Mouse (Mus musculus) spleen, postnatal 36 days (tissue): ENCODE measurements around the gene Ccdc180.
A peak's percentile ranks its signal among the peaks of the same experiment; 100 is the strongest.

Experiments used
- DNase-seq, 2 experiments: peaks; one replicate each; pipeline ENCODE4 v3.0.0; 2022; ENCODE audit warnings: low spot score in 2 of 2, mixed read lengths in 1 of 2

Ccdc180 gene

GRCm38 (mm10) chr4:45890066-45890761 is at the start of gene Ccdc180:
TSS of gene Ccdc180 (plus strand) at chr4:45890303.
- DNase-seq: peak; percentile 82 to 83

GRCm38 (mm10) chr4:45844355-45844754 is 45.7 kb upstream of the Ccdc180 start:
- DNase-seq: no peak

GRCm38 (mm10) chr4:45846263-45846662 is 43.8 kb upstream of the Ccdc180 start:
- no peak for DNase-seq

- DNase-seq: no peak
Measured at GRCm38 (mm10) chr4:45848109-45848824, 41.8 kb upstream of the Ccdc180 start, which contains the start of gene Stra6l. TSS of gene Stra6l (plus strand) at chr4:45848664.

- DNase-seq: no peak
Measured at GRCm38 (mm10) chr4:45848825-45849156, 41.3 kb upstream of the Ccdc180 start.

- no peak for DNase-seq
Measured at GRCm38 (mm10) chr4:45849419-45849818, 40.7 kb upstream of the Ccdc180 start.

- no peak for DNase-seq
Measured at GRCm38 (mm10) chr4:45851640-45852051, 38.5 kb upstream of the Ccdc180 start.

- DNase-seq: no peak
Measured at GRCm38 (mm10) chr4:45853496-45854246, 36.4 kb upstream of the Ccdc180 start.

- peak; percentile 8 to 28 for DNase-seq
Measured at GRCm38 (mm10) chr4:45855803-45856424, 34.2 kb upstream of the Ccdc180 start.

- no peak for DNase-seq
Measured at GRCm38 (mm10) chr4:45861160-45861559, 28.9 kb upstream of the Ccdc180 start.

GRCm38 (mm10) chr4:45867416-45867815 is 22.7 kb upstream of the Ccdc180 start:
- DNase-seq: no peak

GRCm38 (mm10) chr4:45869021-45869815 is 20.9 kb upstream of the Ccdc180 start:
- no peak for DNase-seq

GRCm38 (mm10) chr4:45872147-45872546 is 18.0 kb upstream of the Ccdc180 start:
- no peak for DNase-seq

GRCm38 (mm10) chr4:45878929-45879328 is 11.2 kb upstream of the Ccdc180 start:
- DNase-seq: peak; percentile 19 to 23

- peak; percentile 5 to 19 for DNase-seq
Measured at GRCm38 (mm10) chr4:45882521-45882920, 7.6 kb upstream of the Ccdc180 start.

- peak; percentile 67 to 69 for DNase-seq
Measured at GRCm38 (mm10) chr4:45883250-45883649, 6.9 kb upstream of the Ccdc180 start.

- DNase-seq: no peak
Measured at GRCm38 (mm10) chr4:45889487-45889886, 616 bp upstream of the Ccdc180 start.

- DNase-seq: no peak
Measured at GRCm38 (mm10) chr4:45896425-45897081, 6.5 kb downstream of the Ccdc180 start.

- DNase-seq: no peak
Measured at GRCm38 (mm10) chr4:45898413-45898812, 8.3 kb downstream of the Ccdc180 start.

GRCm38 (mm10) chr4:45909256-45909655 is 19.2 kb downstream of the Ccdc180 start:
- no peak for DNase-seq

- no peak for DNase-seq
Measured at GRCm38 (mm10) chr4:45909924-45910323, 19.8 kb downstream of the Ccdc180 start.
